27 mouse cellular contexts compared by ENCODE assay signal in genomic region chr2:12765336-12765735, GRCm38 (mm10).
DNase-seq lines count a peak whose midpoint lies in the region; ATAC-seq and TF ChIP-seq lines count a peak whose summit lies in the region.
"Had no signal": no experiment of that assay in that cellular context is flagged by ENCODE, and none has a peak within 500 bp of the region (broad histone marks: within the 10 kb centered on the region; RNA-seq: fewer than 3 reads in every experiment).

No protein-coding gene starts in this region.

- H3K4me2 ChIP-seq in myocyte (ENCODE audit: low read depth): peak overlapping the region; percentile 44
- H3K4me2 ChIP-seq: embryonic facial prominence, embryonic 12.5 days; forebrain, embryonic 13.5 days; forebrain, embryonic 15.5 days had no signal

- H3K4me3 ChIP-seq in myocyte: no peak overlapping the region
- H3K4me3 ChIP-seq: embryonic facial prominence, embryonic 10.5 days; embryonic facial prominence, embryonic 12.5 days; erythroblast, embryonic 14.5 days; forebrain, embryonic 13.5 days; forebrain, embryonic 15.5 days had no signal

- peak; percentile 95 for DNase-seq in 3T3-L1 (ENCODE audit: low read depth, low spot score)
- peak; percentile 58 for DNase-seq in Muller cell, postnatal 12 days (ENCODE audit: inconsistent ontology term)
- peak; percentile 9 for DNase-seq in brain, adult 2 months (ENCODE audit: low read depth, low spot score)
- DNase-seq in lung, postnatal 14 days: no peak
- DNase-seq in adrenal gland, postnatal 4 days (ENCODE audit: low spot score in 2 of 2): no peak
- no peak for DNase-seq in urinary bladder, postnatal 36 days (ENCODE audit: low spot score in 2 of 2)
- DNase-seq: adrenal gland, adult 8-10 months; adrenal gland, postnatal 14 days; adrenal gland, postnatal 36 days; cerebellum, adult 11-12 months; cerebellum, adult 2 months; cerebellum, adult 9-10 months; cerebellum, postnatal 10 days; cerebellum, postnatal 25 days; forebrain, postnatal 0 days had no signal

- no peak for TF ChIP-seq POLR2A in myocyte (IDR thresholded peaks at IDR 0.05; ENCODE audit: insufficient read length, low read depth)

- no peaks in the 10 kb centered on the region for H3K79me2 ChIP-seq in myocyte (ENCODE audit: control insufficient read depth, insufficient read depth)

- no peaks in the 10 kb centered on the region for H3K27me3 ChIP-seq in myocyte (ENCODE audit: control insufficient read depth, insufficient read depth, insufficient read length)
- H3K27me3 ChIP-seq: CH12.LX; embryonic facial prominence, embryonic 12.5 days; forebrain, embryonic 13.5 days; forebrain, embryonic 15.5 days had no signal

- H3ac ChIP-seq in myocyte (ENCODE audit: control insufficient read depth, insufficient read length): no peak overlapping the region

- H3K36me3 ChIP-seq in myocyte (ENCODE audit: control insufficient read depth, insufficient read depth): no peaks in the 10 kb centered on the region
- H3K36me3 ChIP-seq: embryonic facial prominence, embryonic 10.5 days; embryonic facial prominence, embryonic 12.5 days; forebrain, embryonic 15.5 days; G1E had no signal

- no peak for ATAC-seq in monocyte, adult 5-6 weeks (replicated peaks; ENCODE audit: insufficient number of reproducible peaks, low FRiP score, low TSS enrichment, poor library complexity, severe bottlenecking)
- ATAC-seq: activated CD4-positive, CD25-positive, alpha-beta regulatory T cell, adult 4 months; CD4-positive, CD25-positive, alpha-beta regulatory T cell, adult 4 months; forebrain, embryonic 13.5 days; forebrain, embryonic 15.5 days; forebrain, postnatal 0 days; Patski had no signal

TF ChIP-seq in myocyte, 11 proteins besides CTCF, POLR2A, EP300 and RAD21:
- no peak for TF ChIP-seq TCF3 (IDR thresholded peaks at IDR 0.05; ENCODE audit: insufficient read length, low read depth)
- no peak for TF ChIP-seq USF1 (IDR thresholded peaks at IDR 0.05; ENCODE audit: low read depth)
- TF ChIP-seq CEBPB (IDR thresholded peaks at IDR 0.05; ENCODE audit: insufficient read depth, poor library complexity, severe bottlenecking): no peak
- TF ChIP-seq REST (IDR thresholded peaks at IDR 0.05; ENCODE audit: insufficient read depth, insufficient read length): no peak
- TF ChIP-seq MYOG (IDR thresholded peaks at IDR 0.05; ENCODE audit: control insufficient read depth in 1 of 3, insufficient read depth in 1 of 3, insufficient read length in 2 of 3, low read depth in 2 of 3): no peak
- TF ChIP-seq MAX (IDR thresholded peaks at IDR 0.05; ENCODE audit: low read depth): no peak
- TF ChIP-seq E2F4 (IDR thresholded peaks at IDR 0.05; ENCODE audit: insufficient read depth): no peak
- no peak for TF ChIP-seq SRF (IDR thresholded peaks at IDR 0.05; ENCODE audit: control insufficient read depth, insufficient read length, low read depth)
- no peak for TF ChIP-seq MYOD1 (IDR thresholded peaks at IDR 0.05; ENCODE audit: control insufficient read depth in 1 of 3, insufficient read length in 2 of 3, low read depth in 2 of 3)
- TF ChIP-seq POLR2AphosphoS2 (IDR thresholded peaks at IDR 0.05; ENCODE audit: insufficient read length, low read depth): no peak
- TF ChIP-seq TCF12 (IDR thresholded peaks at IDR 0.05; ENCODE audit: insufficient read depth, poor library complexity, severe bottlenecking): no peak

Comparison
In these comparisons a context has a peak if more than half of its experiments do, and no peak if none do; other contexts are left out.
1. DNase-seq: peak in 3T3-L1 (single experiment), Muller cell, postnatal 12 days (single experiment) and brain, adult 2 months (single experiment); none in lung, postnatal 14 days (single experiment), adrenal gland, postnatal 4 days (0 of 2) and urinary bladder, postnatal 36 days (0 of 2).